Mouse (Mus musculus) ZHBTc4 (cell line): ENCODE measurements around the gene Steap3.

Experiments used
- DNase-seq: peaks from one replicate; pipeline ENCODE4 v3.0.0-alpha.2; 2011; ENCODE audit warnings: low read depth, low spot score

The Steap3 gene

DNA sequence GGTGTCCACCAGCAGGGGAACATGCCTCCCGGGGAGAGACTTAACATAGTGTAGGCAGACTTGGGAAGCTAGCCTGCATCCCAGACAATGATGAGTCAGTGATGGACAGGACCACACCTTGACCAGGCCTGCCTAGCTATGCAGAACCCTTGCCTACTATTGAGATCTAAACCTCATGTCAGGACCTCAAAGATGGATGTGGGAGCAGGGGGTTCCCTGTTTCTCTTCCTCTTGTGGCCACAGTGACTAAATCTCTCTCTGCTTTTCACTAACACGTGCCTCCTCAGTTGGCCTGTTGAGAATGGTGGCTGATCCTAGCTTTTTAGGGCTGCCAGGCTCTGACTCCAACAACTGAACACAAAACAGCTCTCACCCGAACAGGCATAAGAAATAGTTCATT is 70.0 kb downstream of the Steap3 start:
- DNase-seq = no peak

DNA sequence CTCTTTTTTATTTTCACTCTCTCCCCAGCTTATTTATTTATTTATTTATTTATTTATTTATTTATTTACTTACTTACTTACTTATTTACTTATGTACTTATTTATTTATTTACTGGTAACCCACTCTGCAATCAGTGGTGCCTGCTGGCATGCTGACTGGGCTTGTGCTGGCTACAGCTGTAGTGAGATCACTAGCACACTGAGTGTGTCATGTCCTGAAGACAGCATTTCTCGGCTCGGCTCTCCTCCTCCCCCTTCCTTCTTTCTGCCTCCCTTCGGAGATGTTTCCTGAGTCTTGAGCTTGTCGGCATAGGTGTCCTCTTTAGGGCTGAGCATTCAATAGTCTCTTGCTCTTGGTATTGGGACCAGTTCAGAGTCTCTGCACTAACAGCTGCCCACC is 73.6 kb downstream of the Steap3 start:
- DNase-seq = no peak

- DNase-seq = no peak
Observed at GRCm38 (mm10) chr1:120198151-120198550, 74.4 kb downstream of the Steap3 start.

- peak; percentile 86 for DNase-seq
Observed at GRCm38 (mm10) chr1:120197189-120197588, 75.3 kb downstream of the Steap3 start.

GRCm38 (mm10) chr1:120196724-120197123 is 75.8 kb downstream of the Steap3 start:
- no peak for DNase-seq

DNA sequence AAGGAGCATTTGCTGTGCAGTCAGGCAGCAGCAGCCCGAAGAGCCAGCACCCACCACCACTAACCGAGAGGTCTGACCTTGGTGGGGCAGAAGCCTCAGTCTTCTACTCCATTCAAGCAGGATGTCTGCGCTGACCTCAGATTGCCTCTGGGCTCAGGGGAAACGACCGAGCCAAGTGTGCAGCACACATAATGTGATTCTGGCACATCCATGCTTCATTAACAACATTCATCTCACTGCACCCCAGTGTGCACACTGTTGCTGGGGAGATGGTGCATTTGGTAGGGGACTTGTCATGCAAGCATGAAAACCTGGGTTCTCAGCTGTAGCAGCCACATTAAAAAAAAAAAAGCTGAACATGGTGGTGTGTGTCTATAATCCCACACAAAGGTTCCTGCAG is 76.6 kb downstream of the Steap3 start:
- no peak for DNase-seq

DNA sequence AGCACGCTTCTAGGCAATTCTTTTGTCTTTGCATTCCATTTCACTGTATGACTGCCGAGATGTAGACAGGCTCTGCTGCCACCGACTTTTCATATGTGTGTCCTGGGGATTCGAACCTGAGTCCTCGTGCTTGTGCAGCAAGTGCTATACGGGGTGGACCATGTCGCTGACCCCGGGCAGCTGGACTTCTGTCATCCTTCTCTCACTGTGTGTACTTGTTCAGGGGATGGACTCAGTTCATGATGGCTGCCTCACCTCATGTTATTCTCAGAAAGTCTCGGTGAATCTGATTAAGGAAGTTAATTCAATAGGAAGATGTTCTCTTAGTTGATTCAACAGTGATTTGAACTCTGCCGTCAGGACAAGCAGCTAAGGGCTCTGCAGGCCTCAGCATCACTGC is 78.9 kb downstream of the Steap3 start:
- DNase-seq = no peak

DNA sequence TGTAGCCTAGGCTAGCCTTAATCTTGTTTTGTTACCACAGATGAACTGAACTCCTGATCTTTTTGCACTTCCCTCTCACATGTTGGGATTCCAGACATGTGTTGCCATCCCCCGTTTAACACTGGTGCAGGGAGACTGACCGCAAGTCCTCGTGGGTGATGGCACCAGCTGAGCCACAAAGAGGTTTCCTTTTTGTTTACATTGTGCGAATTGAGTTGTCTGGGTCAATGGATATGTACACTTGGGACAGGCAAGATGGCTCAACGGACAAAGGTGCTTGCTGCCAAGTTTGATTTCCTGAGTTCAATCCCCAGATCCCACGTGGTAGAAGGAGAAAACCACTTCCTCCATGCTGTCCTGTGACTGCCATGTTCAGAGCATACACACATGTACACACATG is 80.2 kb downstream of the Steap3 start:
- DNase-seq = no peak

DNA sequence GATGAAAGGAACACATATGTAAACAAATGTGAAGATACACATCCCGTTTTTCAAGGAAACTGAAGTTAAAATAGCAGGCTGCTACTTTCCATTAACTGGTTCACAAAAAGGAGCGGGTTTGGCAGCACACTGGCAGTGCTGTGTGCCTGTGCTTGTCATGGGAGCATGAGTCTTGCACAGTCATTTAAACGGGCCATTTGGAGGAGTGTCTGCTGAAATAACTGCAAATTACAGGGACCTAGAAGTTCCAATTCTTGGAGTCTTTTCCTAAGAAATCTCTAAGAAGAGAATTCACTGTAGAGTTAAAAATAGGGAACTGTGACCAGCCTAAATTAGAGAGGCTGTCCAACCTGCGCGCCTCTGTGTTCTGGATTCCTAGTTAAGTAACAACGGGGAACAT is 81.6 kb downstream of the Steap3 start:
- no peak for DNase-seq

DNA sequence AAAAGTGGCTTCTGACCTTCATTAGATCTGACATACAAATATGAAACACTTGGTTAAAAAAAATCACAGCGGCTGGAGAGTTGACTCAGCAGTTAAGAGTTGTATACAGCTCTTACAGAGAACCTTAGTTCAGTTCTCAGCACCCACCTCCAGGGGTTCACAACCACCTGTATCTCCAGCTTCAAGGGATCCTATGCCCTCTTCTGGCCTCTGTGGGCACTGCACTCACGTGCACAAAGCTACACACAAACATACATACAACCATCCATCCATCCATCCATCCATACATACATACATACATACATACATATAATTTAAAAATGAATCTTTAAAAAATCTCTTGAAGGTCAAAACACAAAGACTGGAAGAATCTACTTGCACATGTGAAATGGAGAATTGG is 82.2 kb downstream of the Steap3 start:
- peak; percentile 30 for DNase-seq

- DNase-seq = no peak
Observed at GRCm38 (mm10) chr1:120189206-120189605, 83.3 kb downstream of the Steap3 start.

DNA sequence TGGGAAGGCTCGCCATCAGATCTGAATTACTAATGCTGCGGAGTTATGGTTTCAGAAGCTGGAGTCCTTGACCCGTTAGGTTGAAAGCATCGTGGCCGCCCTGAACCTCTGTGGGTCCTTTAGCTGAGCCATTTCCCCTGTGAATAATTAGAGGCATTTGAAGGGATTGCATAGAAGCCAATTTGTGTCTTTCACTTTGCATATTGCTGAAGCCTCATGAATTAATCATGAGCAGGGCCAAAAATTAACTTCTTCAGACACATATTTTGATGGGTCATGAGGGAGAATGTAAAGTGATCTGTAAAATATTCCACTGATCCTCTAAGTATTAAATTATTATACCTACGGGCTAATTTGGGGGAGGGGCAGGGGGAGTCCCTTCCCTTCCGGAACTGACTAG is 85.4 kb downstream of the Steap3 start:
- no peak for DNase-seq

- DNase-seq = no peak
Observed at GRCm38 (mm10) chr1:120186655-120187054, 85.8 kb downstream of the Steap3 start.

GRCm38 (mm10) chr1:120186204-120186603 is 86.3 kb downstream of the Steap3 start:
- no peak for DNase-seq

GRCm38 (mm10) chr1:120177141-120177540 is 95.4 kb downstream of the Steap3 start:
- no peak for DNase-seq

DNA sequence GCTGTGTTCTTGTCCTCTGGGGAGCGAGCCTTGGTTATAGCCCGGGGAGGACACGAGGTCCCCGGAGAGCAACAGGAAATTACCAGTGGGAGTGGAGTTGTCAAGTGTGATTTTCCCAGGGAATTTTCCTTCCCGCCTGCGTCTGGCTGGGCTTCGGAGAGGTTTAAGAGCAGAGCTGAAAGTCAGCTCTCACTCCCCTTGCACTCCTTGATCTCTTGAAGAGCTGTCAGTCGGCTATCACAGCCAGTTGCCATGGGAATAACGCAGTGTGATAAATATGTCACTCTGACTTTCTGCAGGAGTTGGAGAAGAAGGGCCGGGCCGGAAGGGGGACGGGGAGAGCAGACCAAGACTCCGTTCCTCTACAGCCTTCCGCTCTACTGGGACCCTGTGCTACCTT is 96.2 kb downstream of the Steap3 start:
- DNase-seq = no peak

DNA sequence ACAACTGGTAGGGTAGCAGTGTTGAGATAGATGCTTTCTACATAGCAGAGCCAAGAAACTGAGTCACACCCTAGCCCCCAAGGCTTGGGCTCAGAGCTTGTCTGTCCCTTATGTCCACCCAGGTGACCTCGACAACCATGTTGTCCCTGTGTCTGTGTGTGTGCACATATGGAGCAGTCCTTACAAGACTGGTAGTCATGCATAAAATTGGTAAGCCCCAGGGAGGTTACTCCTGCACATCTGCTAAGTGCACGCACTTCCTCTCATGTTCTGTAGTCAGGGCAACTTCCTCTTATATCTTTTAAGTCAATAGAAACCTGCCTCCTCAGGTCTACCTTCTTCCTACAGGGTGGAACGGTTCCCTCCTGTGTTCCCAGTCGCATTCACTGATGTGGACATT is 97.5 kb downstream of the Steap3 start:
- DNase-seq = no peak

GRCm38 (mm10) chr1:120171819-120172521 is 100.5 kb downstream of the Steap3 start:
- DNase-seq = peak; percentile 53

- no peak for DNase-seq
Observed at GRCm38 (mm10) chr1:120170307-120170706, 102.2 kb downstream of the Steap3 start.

DNA sequence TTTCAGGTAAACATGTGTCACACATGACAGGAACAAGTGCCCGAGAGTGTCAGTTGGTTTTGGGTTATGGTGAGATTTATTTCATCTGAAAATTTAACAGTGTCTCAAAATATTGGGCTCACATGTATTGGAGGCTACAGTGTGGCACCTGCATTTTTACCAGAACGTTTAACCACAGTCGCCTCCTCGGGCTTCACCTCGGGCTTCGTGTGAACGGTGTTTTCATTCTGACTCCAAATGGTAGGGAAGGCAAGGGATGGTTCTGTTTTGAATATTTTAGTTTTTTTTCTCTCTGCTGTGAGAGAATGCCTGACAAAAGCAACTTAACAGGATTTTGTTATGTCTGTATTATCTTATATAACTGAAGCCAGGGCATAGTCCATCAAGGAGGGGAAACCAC is 103.8 kb downstream of the Steap3 start:
- no peak for DNase-seq

GRCm38 (mm10) chr1:120168016-120168415 is 104.5 kb downstream of the Steap3 start:
- DNase-seq = no peak

GRCm38 (mm10) chr1:120162616-120163015 is 109.9 kb downstream of the Steap3 start:
- no peak for DNase-seq

GRCm38 (mm10) chr1:120161502-120161901 is 111.0 kb downstream of the Steap3 start:
- no peak for DNase-seq
